Mouse (Mus musculus) E14TG2a.4 (cell line): ENCODE measurements around the gene Cgrrf1.

Experiments
- CTCF ChIP-seq: conservative IDR thresholded peaks from 2 replicates; pipeline ENCODE4 v1.5.1; 2014; ENCODE audit warnings: low read length
- NANOG ChIP-seq: IDR thresholded peaks from 2 replicates; pipeline ENCODE4 v1.6.1; 2014; ENCODE audit warnings: borderline replicate concordance, low read length, mixed read lengths
- POU5F1 ChIP-seq: IDR thresholded peaks from 2 replicates; pipeline ENCODE4 v1.6.1; 2014; ENCODE audit warnings: low read length, borderline replicate concordance

- TF ChIP-seq CTCF (peak; percentile 18; the same call in 1 of the 2 replicates), NANOG (no peak), POU5F1 (no peak)
Measured at GRCm38 (mm10) chr14:46787787-46788504, 44.0 kb upstream of the Cgrrf1 start, which contains the start of gene Cnih1.
